Mouse (Mus musculus) heart, postnatal 14 days (tissue): ENCODE results near the gene Nup188. TPM values are rescaled to one million over a fixed set of nuclear protein-coding genes. Genes with fewer than 3 reads are reported as not detected.

ENCODE experiments used
- DNase-seq, 2 experiments: peaks; one replicate each; pipeline ENCODE4 v3.0.0; 2021 to 2022
- intact Hi-C: fragments of 180-260 bp; cut with DNase I; formaldehyde crosslinking; loops from one replicate; pipeline ENCODE4 v1.15.1; 2025
- total RNA-seq, 2 experiments: library from RNA; stranded (reverse); gene quantifications; 2 replicates each; pipeline ENCODE4 v1.2.3; 2021

The Nup188 gene
- total RNA-seq, 2 experiments from 2014 or later: 20.9 to 22.1 TPM

DNA sequence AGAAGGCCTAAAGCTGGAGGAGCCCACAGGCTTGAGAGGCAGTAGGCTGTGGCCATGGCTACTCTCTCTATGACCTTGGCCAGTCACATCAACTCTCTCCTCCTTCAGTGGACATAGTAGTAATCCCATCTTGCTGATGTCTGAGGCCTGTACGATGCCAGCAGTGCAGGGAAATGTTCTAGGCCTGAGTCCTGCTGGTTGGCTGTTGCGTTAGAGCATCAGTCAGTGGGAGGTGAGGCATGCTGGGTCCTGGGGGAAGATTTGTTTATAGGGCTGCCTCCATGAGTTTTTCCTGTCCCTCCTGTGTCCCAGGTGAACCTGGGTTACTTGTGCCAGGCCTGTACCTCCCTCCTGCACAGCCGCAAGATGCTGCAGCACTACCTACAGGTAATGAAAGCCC lies 55.9 kb downstream of the Nup188 start:
- intact Hi-C loops: no loop called here
- no peak for DNase-seq

DNA sequence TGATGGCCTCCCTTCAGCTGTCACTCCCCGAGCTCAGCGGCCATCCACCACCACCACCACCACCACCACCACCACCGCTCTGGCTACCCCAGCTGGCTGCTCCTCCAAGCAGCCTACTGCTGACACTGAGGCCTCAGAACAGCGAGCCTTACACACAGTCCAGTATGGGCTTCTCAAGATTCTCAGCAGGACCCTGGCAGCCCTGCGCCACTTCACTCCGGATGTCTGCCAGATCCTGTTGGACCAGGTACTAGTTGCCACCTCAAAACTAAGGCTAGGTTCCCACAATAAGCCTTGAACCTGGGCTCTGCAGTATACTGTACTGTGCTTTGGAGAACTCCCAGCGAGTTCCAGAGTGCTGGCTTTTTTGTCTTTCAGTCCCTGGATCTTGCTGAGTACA lies 56.3 kb downstream of the Nup188 start:
- DNase-seq: no peak
- intact Hi-C loops: no loop called here

DNA sequence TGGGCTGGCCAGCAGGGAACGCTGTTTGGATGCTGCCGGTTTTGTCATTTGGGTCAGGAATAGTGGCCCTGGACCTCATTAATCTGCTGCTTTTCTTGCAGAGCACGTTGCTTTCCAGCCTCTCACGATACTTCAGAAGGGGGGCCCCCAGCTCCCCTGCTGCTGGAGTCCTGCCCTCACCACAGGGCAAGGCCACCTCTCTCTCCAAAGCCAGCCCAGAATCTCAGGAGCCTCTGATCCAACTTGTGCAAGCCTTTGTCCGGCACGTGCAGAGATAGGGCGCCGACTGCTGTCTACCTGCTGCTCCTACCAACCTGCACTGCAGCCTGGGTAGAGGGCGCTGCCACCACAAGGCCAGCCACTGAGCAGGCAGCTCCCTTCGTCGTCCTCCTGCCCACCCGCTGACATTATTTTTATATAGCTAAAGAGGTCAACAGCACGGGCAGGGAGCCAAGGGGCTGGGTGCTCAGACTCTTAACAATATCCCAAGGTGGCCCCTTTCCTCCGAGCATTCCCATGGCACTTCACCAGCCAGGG lies 57.5 kb downstream of the Nup188 start:
- peak; percentile 52 to 69 for DNase-seq
- intact Hi-C loops: no loop called here

DNA sequence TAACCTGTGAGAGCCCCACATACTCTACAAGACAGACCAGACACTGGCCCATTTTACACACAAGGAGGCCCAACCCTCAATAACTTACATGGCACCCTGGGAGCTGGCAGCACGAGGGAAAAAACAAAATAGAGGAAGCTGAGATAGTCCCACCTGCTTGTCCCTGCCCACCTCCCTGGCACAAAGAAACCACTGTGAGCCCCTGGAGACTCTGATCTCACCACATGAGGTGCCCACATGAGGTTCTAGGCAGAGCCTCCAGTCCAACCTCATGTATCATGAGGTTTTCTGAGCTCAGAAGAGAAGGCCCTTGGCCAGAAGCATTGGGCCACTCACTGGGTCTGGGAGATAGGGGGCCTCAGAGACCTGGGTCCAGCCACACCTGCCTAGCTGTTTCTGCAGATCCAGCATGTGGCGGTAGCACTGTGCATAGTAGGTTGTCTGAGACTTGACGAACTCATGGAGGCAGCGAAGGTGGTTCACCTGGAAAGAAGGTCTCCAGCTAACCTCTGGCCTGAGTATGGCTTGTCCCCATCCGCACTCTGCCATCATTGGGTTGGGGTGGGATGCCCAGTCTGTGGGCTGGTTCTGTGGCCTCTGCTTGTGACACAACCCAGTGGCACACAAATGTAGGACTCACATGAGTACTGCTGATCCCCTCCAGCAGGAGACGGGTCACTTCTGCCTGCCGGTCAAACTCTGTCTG lies 59.9 kb downstream of the Nup188 start:
- intact Hi-C loops: no loop called here
- DNase-seq: no peak

DNA sequence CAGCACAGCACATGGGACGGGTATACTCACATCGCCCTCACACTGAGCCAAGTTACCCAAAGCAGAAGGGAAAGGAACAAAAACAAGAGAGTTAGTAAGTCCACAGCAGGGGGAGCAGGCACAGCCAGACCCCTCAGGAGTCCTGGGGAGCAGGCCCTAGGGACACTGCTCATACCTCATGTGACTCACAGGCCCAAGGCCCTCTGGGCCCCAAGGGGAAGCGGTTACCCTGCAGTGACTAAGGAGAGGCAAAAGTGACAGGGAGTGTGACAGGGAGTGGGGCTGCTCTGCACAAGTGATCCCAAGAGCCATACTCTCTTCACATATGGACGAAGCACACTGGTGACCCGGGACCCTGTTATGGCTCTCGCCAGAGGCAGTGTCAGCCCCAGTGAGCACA lies 63.0 kb downstream of the Nup188 start:
- intact Hi-C loops: no loop called here
- no peak for DNase-seq

DNA sequence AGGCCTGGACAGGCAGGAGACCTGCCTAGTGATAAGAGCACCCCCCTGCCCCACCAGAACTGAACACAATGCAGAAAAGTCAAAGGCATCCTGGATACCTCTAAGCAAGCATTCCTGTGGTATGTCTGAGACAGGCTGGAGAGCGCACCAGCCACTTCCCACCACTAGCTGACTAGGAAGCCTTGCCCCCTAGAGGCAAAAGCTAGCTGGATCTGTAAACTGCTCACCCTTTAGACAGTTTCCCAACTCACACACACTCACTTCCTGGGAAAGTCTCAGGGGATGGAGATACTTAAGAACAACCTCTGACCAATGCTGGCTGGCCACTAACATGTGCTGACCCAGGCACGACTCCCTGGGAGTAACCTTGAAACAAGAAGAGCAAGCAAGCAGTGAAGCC lies 65.0 kb downstream of the Nup188 start:
- intact Hi-C loops: no loop called here
- no peak for DNase-seq

DNA sequence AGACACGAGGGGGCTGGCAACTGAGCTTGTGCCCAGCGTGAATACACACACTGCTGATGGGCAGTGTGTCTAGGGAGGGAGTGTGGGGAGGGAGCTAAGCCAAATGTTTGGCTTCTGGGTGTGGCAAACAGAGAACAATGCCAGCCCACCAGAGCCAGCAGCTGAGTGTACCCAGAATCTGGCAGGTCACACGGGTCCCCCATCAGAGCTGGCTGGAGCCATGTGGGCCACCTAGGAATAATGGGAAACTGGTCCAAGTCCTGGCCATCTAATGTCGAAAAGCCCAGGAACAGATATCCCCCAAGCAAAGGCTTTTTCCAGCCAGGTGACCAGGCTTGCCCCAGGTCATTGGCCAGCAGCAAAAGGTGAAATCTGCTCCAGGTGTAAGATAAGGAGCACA lies 69.7 kb downstream of the Nup188 start:
- intact Hi-C loops: no loop called here
- DNase-seq: no peak

DNA sequence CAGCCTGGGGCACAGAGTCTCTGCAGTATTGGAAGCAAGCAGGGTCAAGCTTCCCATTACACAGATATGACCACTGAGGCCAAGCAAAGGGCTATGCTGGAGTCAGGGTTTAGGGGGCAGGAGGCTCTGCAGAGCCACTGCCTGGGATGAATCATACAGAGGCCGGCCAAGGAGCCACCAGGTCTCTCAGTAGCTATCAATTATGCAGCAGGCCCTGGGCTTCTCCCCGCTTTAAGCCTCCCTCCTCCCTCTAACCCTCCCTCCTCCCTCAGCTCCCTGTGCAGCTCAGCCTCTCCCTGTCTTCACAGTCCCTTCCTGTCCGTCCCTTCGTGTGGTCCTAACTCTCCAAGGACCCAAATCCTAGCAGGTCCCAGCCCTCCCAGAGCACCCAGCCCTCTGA lies 70.1 kb downstream of the Nup188 start:
- intact Hi-C loops: no loop called here

DNA sequence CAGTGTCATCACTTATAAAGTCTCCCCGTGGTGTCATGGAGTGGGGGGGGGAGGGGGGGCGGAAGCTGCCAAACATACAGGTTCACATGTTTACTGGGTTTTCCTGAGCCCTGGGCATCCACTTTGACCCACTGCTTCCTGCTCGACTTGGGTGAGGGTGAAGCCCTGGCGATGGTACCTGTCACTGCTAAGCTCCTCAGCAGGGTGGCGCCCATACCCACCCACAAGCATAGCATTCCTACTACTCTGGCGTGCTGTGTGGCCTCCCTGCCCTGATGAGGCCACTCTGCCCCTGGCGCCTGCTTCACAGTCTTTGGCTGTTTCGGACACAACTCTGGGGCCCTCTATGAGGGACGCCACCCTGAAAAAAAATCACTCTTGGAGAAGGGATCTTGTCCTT lies 70.7 kb downstream of the Nup188 start:
- intact Hi-C loops: no loop called here
- no peak for DNase-seq

More for the DNA sequence above, 70.1 kb downstream of the Nup188 start:
- DNase-seq: no peak

DNA sequence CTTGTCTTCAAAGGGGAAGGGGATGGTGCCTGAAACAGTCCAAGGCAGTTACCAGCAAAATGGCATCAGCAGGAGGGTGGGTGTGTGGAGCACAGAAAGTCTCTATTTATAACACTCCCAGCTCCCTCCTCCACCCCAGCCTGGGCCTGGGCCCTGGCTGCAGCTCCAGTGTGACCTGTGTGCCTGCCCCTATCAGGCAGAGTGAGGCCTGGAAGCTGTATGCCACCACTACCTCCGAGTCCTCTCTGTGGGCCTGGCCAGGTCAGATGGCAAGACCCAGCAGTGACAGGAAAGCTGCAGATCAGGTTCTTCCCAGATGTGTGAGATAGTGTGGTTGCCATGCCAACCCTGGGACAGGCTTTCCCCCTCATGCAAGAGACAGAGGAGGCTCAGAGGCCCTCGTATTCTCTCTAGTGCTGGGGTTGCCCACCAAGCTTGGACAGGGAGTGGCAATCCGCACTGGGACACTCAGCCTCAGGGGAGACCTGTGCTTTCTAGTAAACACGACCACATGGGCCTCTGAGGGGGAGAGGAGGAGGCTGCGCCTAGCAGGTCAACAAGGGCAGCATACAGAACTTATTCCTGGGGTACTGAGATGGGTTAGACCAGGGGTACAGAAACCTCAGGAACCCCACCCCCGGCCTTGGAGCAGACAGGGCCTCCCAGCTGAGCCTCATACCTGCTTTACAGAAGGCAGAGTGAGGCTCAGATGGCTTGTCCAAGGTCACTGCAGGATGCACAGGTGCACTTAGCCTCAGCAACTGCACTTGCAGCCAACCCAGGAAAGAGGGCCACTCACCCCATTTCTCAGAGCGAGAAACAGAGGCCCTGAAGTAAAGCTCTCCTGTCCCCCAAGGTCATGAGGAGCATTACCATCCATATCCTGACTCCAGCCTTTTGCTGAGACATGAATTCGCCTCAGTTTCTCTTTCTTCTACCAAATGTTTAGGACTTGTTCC lies 71.6 kb downstream of the Nup188 start:
- peak in 1 of 2 experiments; percentile 21 for DNase-seq
- intact Hi-C loops: no loop called here

DNA sequence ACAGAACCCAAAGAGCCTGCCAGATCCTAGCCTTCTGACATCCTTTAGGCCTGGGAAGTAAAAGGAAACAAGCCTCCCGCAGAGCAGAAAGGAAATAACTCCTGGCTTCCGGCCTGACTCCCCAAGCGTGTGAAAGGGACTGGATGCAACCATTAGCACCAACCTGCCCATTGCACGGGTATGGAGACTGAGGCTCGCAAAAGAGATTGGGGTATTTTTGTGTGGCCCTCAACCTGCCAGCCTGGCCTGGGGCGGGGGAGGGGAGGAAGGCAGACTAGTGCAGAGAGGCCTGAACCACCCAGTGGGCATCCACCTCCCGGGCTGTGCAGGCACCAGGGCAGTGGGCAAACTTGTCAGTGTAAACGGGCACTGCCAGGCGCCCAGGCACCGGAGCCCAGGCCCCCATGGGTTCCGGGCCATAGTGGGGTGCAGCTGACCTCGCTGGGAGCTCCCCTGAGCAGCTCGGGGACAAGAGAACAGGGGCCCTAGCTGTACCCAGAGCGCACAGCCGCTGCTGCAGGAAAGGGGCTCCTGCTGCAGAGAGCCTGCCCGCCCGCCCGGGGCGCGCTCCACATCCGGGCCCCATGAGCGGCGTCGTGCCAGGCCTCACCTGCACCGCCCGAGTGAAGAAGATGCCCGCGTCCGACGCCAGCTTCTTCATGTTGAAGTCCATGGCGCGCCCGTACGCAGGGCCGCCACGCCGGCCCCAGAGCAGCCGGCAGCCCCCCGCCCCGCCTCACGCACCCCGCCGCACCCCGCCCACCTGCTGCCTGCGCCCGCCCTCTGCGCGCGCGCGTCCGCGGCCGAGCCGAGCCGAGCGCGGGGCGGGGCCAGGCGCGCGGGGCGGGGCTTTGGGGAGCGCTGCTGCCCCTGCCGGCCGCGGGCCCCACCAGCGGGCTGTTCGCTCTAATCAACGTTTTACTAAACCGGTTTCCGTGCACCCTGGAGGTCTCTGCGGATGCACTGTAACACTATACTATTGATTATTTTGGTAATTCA lies 72.6 kb downstream of the Nup188 start, which contains the start of gene Sh3glb2:
TSS of gene Sh3glb2 (minus strand) at position 805 of the 999 bp plus-strand sequence.
- intact Hi-C loops: no loop called here
- DNase-seq: peak; percentile 94 to 95

DNA sequence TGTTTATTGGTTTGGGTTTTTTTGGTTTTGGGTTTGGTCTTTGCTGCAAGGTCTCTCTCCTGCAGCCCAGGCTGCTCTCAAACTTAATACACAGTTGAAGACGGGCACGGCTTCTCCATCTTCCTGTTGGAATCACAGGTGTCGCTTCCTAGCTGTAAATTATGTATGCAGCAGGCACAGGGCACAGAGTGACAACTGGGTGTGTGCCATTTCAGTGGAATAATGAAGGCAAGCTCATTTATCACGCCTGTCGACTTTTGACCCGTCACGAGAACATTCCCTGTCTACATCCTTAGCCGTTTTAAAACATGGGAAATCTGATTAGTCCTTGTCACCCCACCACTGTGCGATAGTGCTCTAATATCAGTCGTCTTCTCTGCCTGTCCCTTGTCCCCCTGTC lies 74.4 kb downstream of the Nup188 start:
- intact Hi-C loops: no loop called here
- DNase-seq: no peak

DNA sequence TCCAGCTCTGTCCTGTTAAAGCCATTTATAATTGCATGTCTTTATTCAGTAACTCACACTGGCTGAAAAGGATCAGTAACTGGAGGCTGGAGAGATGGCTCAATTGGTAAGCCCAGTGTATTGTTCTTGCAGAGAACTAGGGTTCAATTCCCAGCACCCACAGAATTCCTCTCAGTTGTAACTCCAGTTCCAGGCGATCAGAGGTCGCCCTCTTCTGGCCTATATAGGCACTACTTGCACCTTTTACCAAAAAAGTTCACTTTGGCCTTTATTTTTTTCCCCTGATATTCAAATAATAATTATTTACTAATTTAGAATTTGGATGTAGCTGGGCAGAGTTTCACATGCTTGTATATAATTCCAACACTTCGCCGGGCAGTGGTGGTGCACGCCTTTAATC lies 76.7 kb downstream of the Nup188 start:
- DNase-seq: no peak
- intact Hi-C loops: no loop called here

DNA sequence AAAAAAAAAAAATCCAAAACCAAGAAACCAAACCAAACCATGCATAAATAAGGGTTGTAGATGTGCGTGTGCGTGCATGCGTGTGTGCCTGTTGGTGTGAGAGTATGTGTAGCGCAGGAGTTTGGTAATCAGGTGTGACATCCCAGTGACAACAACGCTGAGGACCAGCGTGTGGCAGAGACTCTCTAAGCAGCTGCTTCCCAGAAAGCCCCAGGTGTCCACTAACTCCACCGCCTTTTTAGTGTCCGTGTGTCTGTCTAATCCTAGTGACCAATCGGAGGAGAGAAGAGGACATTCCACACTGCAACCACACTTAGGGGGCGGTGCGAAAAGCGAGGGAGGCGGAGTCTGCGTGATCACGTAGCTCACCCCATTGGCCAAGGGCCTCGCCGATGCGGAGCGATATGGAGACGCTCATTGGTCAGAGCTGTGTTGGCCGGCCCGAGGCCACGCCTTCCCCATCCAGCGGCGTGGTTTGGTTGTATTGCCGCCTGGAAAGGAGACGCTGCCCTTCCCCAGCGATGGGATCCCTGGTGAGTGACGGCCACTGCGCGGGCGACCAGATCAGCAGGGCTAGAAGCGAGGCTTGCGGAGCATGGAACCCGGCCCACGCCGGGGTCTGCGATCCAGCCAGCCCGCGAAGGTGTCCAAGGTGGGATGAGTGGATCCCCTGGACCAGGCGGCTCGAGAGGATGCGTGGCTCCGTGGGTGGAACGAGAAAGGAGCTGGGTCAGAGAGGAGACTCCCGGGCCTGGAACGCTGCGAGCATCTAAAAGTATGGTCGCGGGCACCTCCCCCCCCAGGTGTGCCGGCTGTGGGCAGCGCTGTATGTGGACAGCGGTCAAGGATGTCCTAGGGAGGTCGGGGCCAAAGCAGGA lies 77.8 kb downstream of the Nup188 start, which contains the start of gene Miga2:
TSS of gene Miga2 (plus strand) at position 461 of the 878 bp plus-strand sequence.
- intact Hi-C loops: no loop called here
- peak; percentile 97 to 98 for DNase-seq

DNA sequence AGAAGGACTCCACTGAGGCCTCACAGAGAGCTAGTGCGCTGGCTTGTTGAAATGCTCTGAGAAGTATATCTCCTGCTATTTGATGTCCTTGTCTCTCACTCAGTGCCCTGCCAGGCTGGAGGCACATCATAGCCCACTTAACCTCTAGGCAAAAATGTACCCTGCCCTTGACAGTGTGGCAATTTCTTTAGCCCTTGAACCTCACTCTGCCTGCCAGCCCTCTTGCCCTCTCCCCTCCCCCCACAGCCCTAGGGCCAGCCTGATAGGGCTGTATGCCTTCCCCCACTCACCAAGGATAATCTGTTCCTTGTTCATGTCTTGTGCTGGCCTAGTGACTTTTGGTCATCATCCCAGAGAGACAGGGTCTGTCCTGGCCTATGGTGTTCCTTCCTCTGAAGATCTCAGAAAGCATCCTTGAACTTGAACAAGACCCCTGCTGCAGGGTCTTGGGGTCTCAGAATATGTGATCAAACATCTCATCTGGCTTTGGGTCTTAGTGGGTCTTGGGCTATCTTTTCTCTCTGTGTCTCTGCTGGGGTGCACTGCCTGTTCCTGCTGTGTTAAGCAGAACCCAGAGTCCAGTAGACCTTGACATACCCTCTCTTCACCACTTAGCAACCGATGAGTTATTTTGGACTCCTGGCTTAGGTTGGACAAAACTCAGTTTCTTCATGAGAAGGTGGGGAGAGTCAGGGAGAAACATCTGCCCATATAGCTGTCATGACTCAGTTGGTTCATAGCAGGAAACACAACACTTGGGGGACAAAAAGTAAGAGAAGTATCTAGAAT lies 79.3 kb downstream of the Nup188 start:
- intact Hi-C loops: loop anchor here (5.0 kb wide), 1 partner anchor 37 kb away; no protein-coding TSS in a partner anchor
- DNase-seq: no peak

DNA sequence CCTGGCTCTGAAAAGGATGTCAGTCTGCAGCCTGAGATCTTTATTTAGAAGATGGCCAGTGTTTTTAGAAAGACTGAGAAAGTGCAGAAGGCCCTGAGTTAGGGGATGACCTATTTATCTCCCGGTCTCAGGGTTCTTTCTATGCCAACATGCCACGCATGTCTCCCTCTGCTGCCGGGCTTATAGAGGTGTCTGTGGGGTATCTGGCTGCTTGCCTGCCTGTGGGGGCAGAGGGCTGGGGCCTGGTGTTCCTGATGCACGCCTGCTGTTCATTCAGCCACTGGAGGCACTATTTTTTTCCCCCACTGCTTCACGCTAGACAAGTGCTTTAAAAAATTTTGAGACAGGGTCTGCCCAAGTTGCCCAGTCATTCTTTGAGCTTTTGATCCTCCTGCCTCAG lies 80.0 kb downstream of the Nup188 start:
- intact Hi-C loops: loop anchor here (5.0 kb wide), 1 partner anchor 36 kb away; no protein-coding TSS in a partner anchor
- peak in 1 of 2 experiments; percentile 37 for DNase-seq

DNA sequence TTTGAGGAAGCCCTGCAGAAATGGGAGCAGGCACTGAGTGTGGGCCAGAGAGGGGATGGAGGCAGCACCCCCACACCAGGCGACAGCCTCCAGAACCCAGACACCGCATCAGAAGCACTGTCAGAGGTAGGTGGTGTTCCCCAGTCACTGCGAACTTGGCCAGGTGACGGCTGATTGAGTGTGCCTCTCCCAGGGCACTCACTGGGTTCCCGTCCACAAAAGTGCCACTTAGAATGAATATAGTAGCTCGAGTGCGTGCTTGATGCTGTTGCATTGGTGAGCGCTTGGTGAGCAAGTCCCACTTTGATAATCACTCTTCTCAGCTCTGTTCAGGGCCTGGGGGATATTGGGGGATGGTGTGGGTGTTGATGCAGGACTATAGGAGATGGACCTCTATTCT lies 85.3 kb downstream of the Nup188 start:
- intact Hi-C loops: no loop called here
- no peak for DNase-seq

DNA sequence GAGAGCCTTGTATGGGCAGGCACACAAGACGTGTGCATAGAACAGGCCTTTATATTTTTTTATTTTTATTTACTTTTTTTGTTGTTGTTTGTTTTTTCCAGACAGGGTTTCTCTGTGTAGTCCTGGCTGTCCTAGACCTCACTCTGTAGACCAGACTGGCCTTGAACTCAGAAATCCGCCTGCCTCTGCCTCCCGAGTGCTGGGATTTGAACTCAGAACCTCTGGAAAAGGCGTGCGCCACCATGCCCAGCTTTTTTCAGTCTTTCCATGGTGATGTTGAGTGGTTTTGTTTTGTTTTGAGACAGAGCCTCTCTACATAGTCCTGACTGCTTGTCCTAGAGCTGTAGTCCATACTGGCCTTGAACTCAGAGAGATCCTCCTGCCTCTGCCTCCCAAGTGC lies 86.5 kb downstream of the Nup188 start:
- DNase-seq: no peak
- intact Hi-C loops: no loop called here
